Mouse (Mus musculus) layer of hippocampus, postnatal 25 days (tissue): ENCODE data around the gene Phospho1. TPM values are rescaled to one million over a fixed set of nuclear protein-coding genes. Genes with fewer than 3 reads are reported as not detected.
"Not testable (repeated sequence)": the region's sequence is repeated elsewhere in the genome, so short reads cannot be mapped to it uniquely, and the experiment has no call there.

ENCODE experiments used
- DNase-seq, 2 experiments: peaks; one replicate each; pipeline ENCODE4 v3.0.0; 2022; ENCODE audit warnings: mixed read lengths in 2 of 2, low spot score in 1 of 2; ENCODE audit errors: extremely low spot score in 1 of 2
- total RNA-seq, 2 experiments: library from RNA; stranded (reverse); gene quantifications; 2 replicates each; pipeline ENCODE4 v1.2.3; 2021

Phospho1 gene
- total RNA-seq, 2 experiments from 2014 or later: 55.6 to 64.3 TPM

DNA sequence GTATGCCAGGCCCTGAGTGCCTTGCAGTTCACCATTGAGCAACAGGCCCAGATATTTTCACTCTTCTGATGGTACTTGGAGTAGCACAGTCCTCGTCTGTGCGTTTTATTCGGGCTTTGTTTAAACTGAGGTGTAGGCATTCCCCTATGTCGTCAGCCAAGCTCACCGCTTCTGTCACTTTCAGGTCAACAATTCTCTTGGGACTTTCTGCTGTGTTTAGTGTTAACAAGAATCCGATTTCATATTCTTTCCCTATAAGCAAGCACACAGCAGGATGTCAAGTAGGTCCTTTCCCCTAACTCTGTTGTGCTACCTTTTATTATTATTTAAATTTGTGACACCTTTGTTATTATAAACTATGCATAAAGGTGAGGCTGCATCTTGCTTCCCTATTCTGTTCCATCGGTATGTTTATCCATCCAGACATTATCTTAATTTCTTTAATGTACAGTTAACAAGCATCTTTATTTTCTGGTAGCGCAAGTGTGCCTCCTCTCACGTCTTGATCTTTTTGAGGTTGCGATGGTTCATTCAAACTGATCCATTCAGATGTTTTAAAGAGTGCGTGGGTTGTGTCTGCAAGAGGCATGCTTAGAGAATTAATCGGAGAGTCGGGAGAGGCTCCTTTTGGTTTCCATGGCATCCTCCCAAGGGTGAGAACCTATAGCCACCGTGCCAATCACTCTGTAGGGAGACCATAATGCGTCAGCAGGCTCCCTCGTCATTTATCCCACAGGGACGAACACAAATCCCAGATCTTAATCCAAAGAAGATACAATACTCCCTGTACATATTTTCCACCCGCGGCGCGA lies 33.6 kb downstream of the Phospho1 start:
- no peak for DNase-seq

DNA sequence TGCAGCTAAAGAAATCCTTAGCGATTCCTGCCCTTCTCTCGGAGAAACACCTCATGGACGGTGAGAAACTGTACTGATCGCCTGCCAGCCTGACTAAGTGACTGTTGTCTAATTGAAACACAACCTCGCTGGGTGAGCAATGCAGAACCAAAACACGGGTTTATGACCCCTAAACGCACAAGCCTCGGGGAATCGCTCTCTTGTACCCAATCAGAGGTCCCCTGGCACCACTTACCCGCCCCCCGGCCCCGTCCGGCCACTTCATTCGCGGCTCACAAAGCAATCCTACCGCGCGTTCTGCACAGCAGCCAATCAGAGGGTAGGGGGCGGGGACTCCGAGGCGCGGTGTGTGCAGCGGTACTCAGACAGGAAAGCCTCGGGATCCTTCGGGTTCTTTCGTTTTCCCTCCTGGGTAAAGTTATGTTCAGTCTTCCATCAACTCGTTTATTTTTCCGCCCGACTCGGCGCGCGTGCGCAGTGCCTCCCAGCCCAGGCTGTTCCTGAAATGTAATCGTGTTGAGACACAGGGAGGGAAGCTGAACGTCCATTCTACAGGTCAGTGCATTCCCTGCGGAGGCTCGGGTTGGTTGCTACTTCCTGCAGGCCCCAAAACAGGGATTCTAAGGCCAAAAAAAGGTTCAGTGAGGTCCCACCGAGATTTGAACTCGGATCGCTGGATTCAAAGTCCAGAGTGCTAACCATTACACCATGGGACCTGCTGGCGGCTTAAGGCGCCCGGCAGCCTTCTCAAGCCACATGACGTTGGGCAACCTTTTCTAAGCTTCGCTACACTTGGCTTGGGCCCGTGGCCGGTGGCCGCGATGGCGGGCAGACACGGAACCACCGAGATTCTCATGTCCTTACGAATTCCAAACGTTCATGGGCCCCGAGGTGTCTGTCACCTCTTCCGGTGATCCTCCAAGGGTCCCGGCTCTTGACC lies 34.5 kb downstream of the Phospho1 start:
- DNase-seq: peak; percentile 99

DNA sequence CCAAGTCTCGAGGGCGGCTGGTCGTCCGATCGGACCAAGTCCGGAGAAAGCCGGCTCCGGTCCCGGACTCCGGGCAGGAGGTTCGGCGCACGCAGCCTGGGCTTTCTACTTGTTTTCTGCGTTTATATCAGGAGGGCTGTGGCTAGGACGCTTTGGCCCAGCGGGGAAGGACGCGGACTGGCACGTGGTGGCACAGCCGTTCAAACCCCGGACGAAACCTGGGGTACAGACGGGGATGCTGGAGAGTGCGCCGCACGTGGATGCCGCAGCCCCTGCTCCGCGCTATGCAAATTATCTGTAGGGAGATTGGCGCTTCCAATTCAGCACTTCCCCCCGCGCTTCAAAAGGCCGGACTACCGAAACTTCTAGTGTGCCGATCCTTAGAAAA lies 35.2 kb downstream of the Phospho1 start:
- peak in 1 of 2 experiments; percentile 58 for DNase-seq

DNA sequence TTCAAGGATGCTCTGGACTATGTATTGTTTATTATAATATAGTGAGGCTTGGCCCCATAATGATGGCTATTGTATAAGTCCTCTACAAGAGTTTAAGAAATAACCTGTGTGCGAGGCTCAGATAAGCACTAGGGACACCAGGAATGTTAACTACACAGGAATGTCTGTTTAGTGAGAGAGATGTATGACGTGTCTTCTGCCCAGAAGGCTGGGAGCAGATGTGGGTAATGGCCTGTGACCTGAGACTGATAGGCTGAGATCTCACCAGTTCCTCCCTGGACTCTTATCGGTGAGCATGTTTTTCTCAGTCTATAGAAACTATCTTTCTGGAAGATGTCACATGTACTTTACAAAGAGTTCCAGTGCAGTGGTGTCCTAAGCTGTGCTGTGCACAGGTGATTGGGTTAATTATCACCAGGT lies 35.8 kb downstream of the Phospho1 start:
- DNase-seq: no peak

DNA sequence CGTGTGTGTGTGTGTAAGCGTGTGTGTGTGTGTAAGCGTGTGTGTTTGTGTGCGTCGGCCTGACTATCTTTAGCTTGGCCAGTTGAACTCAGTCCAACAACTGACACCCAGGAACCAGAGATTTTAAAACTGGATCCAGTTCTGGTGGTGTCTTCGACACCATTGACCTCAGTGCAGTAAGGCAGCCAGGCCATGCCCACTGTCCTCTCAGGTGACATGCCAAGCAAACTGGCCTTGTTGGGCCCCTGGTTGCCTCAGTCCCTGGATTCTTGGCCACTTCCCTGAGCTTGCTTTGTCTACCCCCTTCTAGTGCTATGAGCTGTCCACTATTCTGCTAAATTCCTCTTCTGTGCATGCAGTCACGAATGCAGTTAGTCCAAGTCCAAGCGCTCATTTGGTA lies 37.1 kb downstream of the Phospho1 start:
- no peak for DNase-seq

- no peak for DNase-seq
These were observed 45.1 kb downstream of the Phospho1 start for GRCm38 (mm10) chr11:95869442-95869841.

DNA sequence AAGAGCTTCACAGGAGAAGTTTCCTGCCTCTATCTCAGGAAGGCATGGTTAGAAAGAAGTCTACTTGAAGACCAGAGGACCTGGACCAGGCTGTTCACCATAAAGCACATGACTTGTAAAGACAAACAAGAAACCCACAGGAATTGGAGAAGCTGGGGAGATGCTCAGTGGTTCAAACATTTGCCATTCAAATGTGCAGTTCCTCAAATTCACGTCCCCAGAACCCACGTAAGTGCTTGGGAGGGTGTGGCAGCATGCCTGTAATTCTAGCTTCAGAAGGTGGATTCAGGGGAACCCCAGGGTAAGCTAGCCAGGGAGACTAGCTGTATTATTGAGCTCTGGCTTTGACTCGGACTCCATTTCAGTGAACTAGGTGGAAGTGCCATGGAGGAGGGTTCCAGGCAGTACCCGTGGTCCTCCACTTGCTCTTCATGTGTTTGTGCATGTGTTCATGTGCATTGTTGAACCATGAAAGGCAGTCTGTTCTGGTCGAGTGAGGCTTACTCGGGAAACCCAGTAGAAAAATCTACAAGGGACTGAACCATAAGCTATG lies 45.7 kb downstream of the Phospho1 start:
- no peak for DNase-seq

DNA sequence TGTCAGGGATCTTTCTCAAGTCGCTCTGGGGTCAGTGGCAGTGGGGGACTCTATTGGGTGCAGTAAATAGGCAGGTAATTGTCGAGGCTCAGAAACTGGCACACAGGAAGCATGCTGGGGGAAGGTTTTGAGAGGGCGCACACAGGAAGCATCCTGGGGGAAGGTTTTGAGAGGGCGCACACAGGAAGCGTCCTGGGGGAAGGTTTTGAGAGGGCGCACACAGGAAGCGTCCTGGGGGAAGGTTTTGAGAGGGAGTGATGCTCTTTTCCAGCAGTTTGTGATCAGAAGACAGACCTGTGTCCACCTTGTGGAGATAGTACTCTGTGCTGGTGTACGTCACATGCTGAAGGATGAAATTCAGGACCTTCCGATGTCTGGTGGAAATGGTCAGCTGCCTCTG lies 51.5 kb downstream of the Phospho1 start:
- no peak for DNase-seq

- peak; percentile 37 to 77 for DNase-seq
These were observed 52.0 kb downstream of the Phospho1 start for GRCm38 (mm10) chr11:95876296-95876695.

DNA sequence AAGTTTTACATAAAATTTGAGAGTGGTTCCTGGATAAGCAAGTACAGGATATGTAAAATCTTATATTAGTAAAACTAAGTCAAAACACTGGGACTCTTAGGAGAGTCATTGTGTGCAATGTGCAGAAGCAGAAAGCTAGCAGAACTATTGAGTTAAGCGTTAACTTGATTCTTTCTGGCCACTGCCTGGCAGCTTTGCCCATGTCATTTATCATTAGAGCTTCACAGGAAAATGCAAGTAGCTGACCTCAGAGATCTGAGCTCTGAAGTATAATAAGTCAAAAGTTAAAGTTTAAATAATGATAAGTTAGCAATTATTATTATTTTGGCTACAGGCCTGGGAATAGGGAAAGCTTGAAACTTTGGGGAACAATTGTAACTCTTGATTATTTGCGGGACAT lies 55.6 kb downstream of the Phospho1 start:
- DNase-seq: not testable (repeated sequence)

Other genes starting within 250 kb of the Phospho1 start
- gene Ngfr, start 236.8 kb upstream of the Phospho1 start, total RNA-seq: 1 to 10 TPM; 1.0 to 1.4 TPM
- 100 to 1,000 TPM in 1 of 2 experiments, 10 to 100 TPM in 1; 94.5 to 106 TPM for gene Phb, start 157.5 kb upstream of the Phospho1 start, total RNA-seq
- 10 to 100 TPM; 43.8 to 51.8 TPM for gene Zfp652, start 111.8 kb upstream of the Phospho1 start, total RNA-seq
- gene B130006D01Rik, start 100.9 kb upstream of the Phospho1 start, total RNA-seq: 1 to 10 TPM in 1 of 2 experiments, under 1 TPM in 1; 0.69 to 2.0 TPM
- 1 to 10 TPM; 3.3 to 3.8 TPM for gene Gngt2, start 12.7 kb downstream of the Phospho1 start, total RNA-seq
- 1 to 10 TPM; 5.4 to 8.1 TPM for gene Abi3, start 18.0 kb downstream of the Phospho1 start, total RNA-seq
- gene B4galnt2, start 90.4 kb downstream of the Phospho1 start, total RNA-seq: not detected
- gene Igf2bp1, start 181.4 kb downstream of the Phospho1 start, total RNA-seq: under 1 TPM in 1 of 2 experiments, not detected in 1; 0.12 TPM
- gene Gip, start 200.0 kb downstream of the Phospho1 start, total RNA-seq: not detected
- gene Snf8, start 210.4 kb downstream of the Phospho1 start, total RNA-seq: 100 to 1,000 TPM in 1 of 2 experiments, 10 to 100 TPM in 1; 99.8 to 103 TPM
- gene Ube2z, start 240.9 kb downstream of the Phospho1 start, total RNA-seq: 10 to 100 TPM; 51.6 to 58.2 TPM